Mouse (Mus musculus): ENCODE data around the gene Ankrd17. TPM values are rescaled to one million over a fixed set of nuclear protein-coding genes. Genes with fewer than 3 reads are reported as not detected.

The Ankrd17 gene
- polyA plus RNA-seq, 1 experiment from 2014 or later = 26.8 TPM

GRCm38 (mm10) chr5:90179094-90179493, 187.3 kb downstream of the Ankrd17 start:
- H3K4me3 ChIP-seq (ENCODE audit: low read depth, low read length) = no peak overlapping the region
- H3K36me3 ChIP-seq (ENCODE audit: control insufficient read depth, insufficient read depth, low read length) = no peaks in the 10 kb centered on the region
- no peaks in the 10 kb centered on the region for H3K4me1 ChIP-seq (ENCODE audit: control insufficient read depth, insufficient read depth, low read length)
- H3K27me3 ChIP-seq (ENCODE audit: control insufficient read depth, insufficient read depth, low read length) = no peaks in the 10 kb centered on the region
- WGBS (ENCODE audit: insufficient replicate concordance) = 75% methylated on average over 5 of the region's 5 CpGs
- H3K27ac ChIP-seq (ENCODE audit: low read depth, low read length) = no peak overlapping the region
- H3K9ac ChIP-seq (ENCODE audit: low read depth, low read length) = no peak overlapping the region
- no peak overlapping the region for H3K4me2 ChIP-seq
- ATAC-seq (replicated peaks; ENCODE audit: insufficient number of reproducible peaks, low FRiP score, low TSS enrichment) = no peak
- H3K9me3 ChIP-seq (replicated peaks; ENCODE audit: control insufficient read depth, low read length) = no peaks in the 10 kb centered on the region

GRCm38 (mm10) chr5:90178116-90178515, 188.3 kb downstream of the Ankrd17 start:
- Histone ChIP-seq H3K36me3 (ENCODE audit: control insufficient read depth, insufficient read depth, low read length) (no peaks in the 10 kb centered on the region), H3K27me3 (ENCODE audit: control insufficient read depth, insufficient read depth, low read length) (no peaks in the 10 kb centered on the region), H3K9me3 (replicated peaks; ENCODE audit: control insufficient read depth, low read length) (no peaks in the 10 kb centered on the region), H3K4me3 (ENCODE audit: low read depth, low read length) (no peak overlapping the region), H3K9ac (ENCODE audit: low read depth, low read length) (no peak overlapping the region), H3K27ac (ENCODE audit: low read depth, low read length) (no peak overlapping the region), H3K4me2 (no peak overlapping the region), H3K4me1 (ENCODE audit: control insufficient read depth, insufficient read depth, low read length) (no peaks in the 10 kb centered on the region)
- 76% methylated on average over 1 of the region's 1 CpGs for WGBS (ENCODE audit: insufficient replicate concordance)
- no peak for ATAC-seq (replicated peaks; ENCODE audit: insufficient number of reproducible peaks, low FRiP score, low TSS enrichment)

Other genes starting within 250 kb of the Ankrd17 start
- gene Cox18, start 142.6 kb downstream of the Ankrd17 start, polyA plus RNA-seq (2014; fragmentation: Nextera tagmentation; extraction: Ambion mirVana) = 34.8 and 37.3 TPM in 2 replicates
- gene Gm9958, start 627 bp upstream of the Ankrd17 start, polyA plus RNA-seq (2014; fragmentation: Nextera tagmentation; extraction: Ambion mirVana) = 2.0 and 3.4 TPM in 2 replicates
- 3.2 and 18.6 TPM in 2 replicates for gene Alb, start 94.3 kb upstream of the Ankrd17 start, polyA plus RNA-seq (2014; fragmentation: Nextera tagmentation; extraction: Ambion mirVana)
- gene Afp, start 124.2 kb upstream of the Ankrd17 start, polyA plus RNA-seq (2014; fragmentation: Nextera tagmentation; extraction: Ambion mirVana) = 22.5 and 142 TPM in 2 replicates
- not detected in 2 replicates for gene Afm, start 152.4 kb upstream of the Ankrd17 start, polyA plus RNA-seq (2014; fragmentation: Nextera tagmentation; extraction: Ambion mirVana)
- not detected in 2 replicates for gene 5830473C10Rik, start 194.5 kb upstream of the Ankrd17 start, polyA plus RNA-seq (2014; fragmentation: Nextera tagmentation; extraction: Ambion mirVana)

Measured in heart, embryonic 11.5 days (tissue).